Mouse (Mus musculus) spleen, adult 2 months (tissue): ENCODE measurements around the gene Gp9. TPM values are rescaled to one million over a fixed set of nuclear protein-coding genes. Genes with fewer than 3 reads are reported as not detected.

Experiments
- DNase-seq, 2 experiments: peaks; one replicate each; pipeline versions ENCODE4 v3.0.0 to v3.0.0-alpha.2; 2012 to 2021; ENCODE audit warnings: low spot score in 2 of 2, low read depth in 1 of 2
- H3K27ac ChIP-seq: fragments of 200-500 bp; 2 replicates; pipeline ENCODE4 v1.5.1; 2012; ENCODE audit warnings: low read length, inconsistent platforms; ENCODE audit not compliant: insufficient read depth
- H3K27me3 ChIP-seq: fragments of 200-500 bp; 2 replicates; pipeline ENCODE4 v1.6.1; 2012; ENCODE audit warnings: mild to moderate bottlenecking, moderate library complexity, low read length, inconsistent platforms; ENCODE audit not compliant: control insufficient read depth, insufficient read depth
- H3K36me3 ChIP-seq: fragments of 200-500 bp; 2 replicates; pipeline ENCODE4 v1.6.1; 2012; ENCODE audit warnings: mild to moderate bottlenecking, low read length, inconsistent platforms; ENCODE audit not compliant: control insufficient read depth, insufficient read depth
- H3K4me1 ChIP-seq: fragments of 200-500 bp; 2 replicates; pipeline ENCODE4 v1.6.1; 2011; ENCODE audit warnings: inconsistent platforms; ENCODE audit not compliant: control insufficient read depth, insufficient read depth, insufficient read length
- H3K4me3 ChIP-seq: fragments of 200-500 bp; 2 replicates; pipeline ENCODE4 v1.5.1; 2011; ENCODE audit warnings: mild to moderate bottlenecking, inconsistent platforms; ENCODE audit not compliant: insufficient read depth, insufficient read length; ENCODE audit errors: extremely low read depth
- CTCF ChIP-seq: fragments of 200-500 bp; IDR thresholded peaks from 2 replicates; pipeline ENCODE4 v1.5.1; 2011; ENCODE audit warnings: mild to moderate bottlenecking, inconsistent platforms; ENCODE audit not compliant: insufficient read depth, insufficient read length, insufficient replicate concordance; ENCODE audit errors: extremely low read depth
- POLR2A ChIP-seq: fragments of 200-500 bp; IDR thresholded peaks from 2 replicates; pipeline ENCODE4 v1.6.1; 2011; ENCODE audit warnings: low read depth, low read length, inconsistent platforms
- WGBS: fragments of 180-500 bp; shearing (Covaris S2); methylation state at CpG from one replicate; pipeline ENCODE4 v1.1.7; 2018; 5-methylcytosine and 5-hydroxymethylcytosine counted together
- polyA plus RNA-seq: library from polyadenylated mRNA; depleted of rRNA; stranded (reverse); fragments of >200 nt; gene quantifications from 2 replicates; pipeline ENCODE4 v1.2.3, GENCODE M21; 2012; rRNA removed

Gene Gp9
- 70.5 and 104 TPM in 2 replicates for polyA plus RNA-seq

- no peaks in the 10 kb centered on the region for H3K27me3 ChIP-seq
- WGBS: 15% methylated on average over 2 of the region's 2 CpGs
- TF ChIP-seq CTCF (no peak), POLR2A (no peak)
- no peaks in the 10 kb centered on the region for H3K36me3 ChIP-seq
- H3K4me1 ChIP-seq: no peaks in the 10 kb centered on the region
- no peak within 1 kb of the TSS for H3K4me3 ChIP-seq
- no peak for DNase-seq
- H3K27ac ChIP-seq: no peak within 1 kb of the TSS; the same call in 1 of the 2 replicates
These were observed at the start of gene Gp9 for GRCm38 (mm10) chr6:87777842-87778241. Gene Gp9 (plus strand): TSS chr6:87778072.

- Histone ChIP-seq H3K36me3 (no peaks in the 10 kb centered on the region), H3K4me3 (no peak overlapping the region), H3K4me1 (peaks cover 8% of the 10 kb centered on the region; the same call in 1 of the 2 replicates), H3K27ac (no peak overlapping the region), H3K27me3 (peaks cover 12% of the 10 kb centered on the region; the same call in 1 of the 2 replicates)
- DNase-seq: no peak
- WGBS: 22% methylated on average over 3 of the region's 3 CpGs
- TF ChIP-seq POLR2A: no peak
- TF ChIP-seq CTCF: no peak
These were observed 49.8 kb upstream of the Gp9 start for GRCm38 (mm10) chr6:87728102-87728501.

GRCm38 (mm10) chr6:87730141-87730540, 47.7 kb upstream of the Gp9 start:
- DNase-seq: no peak
- peaks cover 8% of the 10 kb centered on the region; the same call in 1 of the 2 replicates for H3K4me1 ChIP-seq
- H3K36me3 ChIP-seq: no peaks in the 10 kb centered on the region
- peaks cover 12% of the 10 kb centered on the region; the same call in 1 of the 2 replicates for H3K27me3 ChIP-seq
- no peak overlapping the region for H3K27ac ChIP-seq
- no peak for TF ChIP-seq CTCF
- TF ChIP-seq POLR2A: no peak
- H3K4me3 ChIP-seq: no peak overlapping the region
- WGBS: 45% methylated on average over 13 of the region's 13 CpGs

GRCm38 (mm10) chr6:87730591-87731462, 47.0 kb upstream of the Gp9 start, which contains the start of gene Efcc1:
Gene Efcc1 (plus strand): TSS chr6:87730869.
- Histone ChIP-seq H3K27ac (no peak within 1 kb of the TSS), H3K4me1 (peaks cover 8% of the 10 kb centered on the region; the same call in 1 of the 2 replicates), H3K27me3 (peaks cover 12% of the 10 kb centered on the region; the same call in 1 of the 2 replicates), H3K36me3 (no peaks in the 10 kb centered on the region), H3K4me3 (peak within 1 kb of the TSS; percentile 28; the same call in 1 of the 2 replicates)
- WGBS: 1% methylated on average over 90 of the region's 90 CpGs
- no peak for DNase-seq
- TF ChIP-seq POLR2A (no peak), CTCF (no peak)

GRCm38 (mm10) chr6:87731463-87732095, 46.3 kb upstream of the Gp9 start:
- Histone ChIP-seq H3K4me1 (peaks cover 8% of the 10 kb centered on the region; the same call in 1 of the 2 replicates), H3K36me3 (no peaks in the 10 kb centered on the region), H3K4me3 (peak overlapping the region; percentile 28; the same call in 1 of the 2 replicates), H3K27ac (no peak overlapping the region), H3K27me3 (peaks cover 12% of the 10 kb centered on the region; the same call in 1 of the 2 replicates)
- no peak for DNase-seq
- no peak for TF ChIP-seq POLR2A
- no peak for TF ChIP-seq CTCF
- 8% methylated on average over 19 of the region's 19 CpGs for WGBS

GRCm38 (mm10) chr6:87732151-87733011, 45.5 kb upstream of the Gp9 start:
- H3K36me3 ChIP-seq: no peaks in the 10 kb centered on the region
- H3K4me1 ChIP-seq: peaks cover 8% of the 10 kb centered on the region; the same call in 1 of the 2 replicates
- WGBS: 4% methylated on average over 52 of the region's 53 CpGs
- no peak for DNase-seq
- H3K27ac ChIP-seq: no peak overlapping the region
- TF ChIP-seq CTCF (no peak), POLR2A (no peak)
- no peak overlapping the region; the same call in 1 of the 2 replicates for H3K4me3 ChIP-seq
- H3K27me3 ChIP-seq: peaks cover 12% of the 10 kb centered on the region; the same call in 1 of the 2 replicates
